Mouse (Mus musculus) frontal cortex, adult (tissue): ENCODE measurements around the gene Tent5b.
"Not testable (repeated sequence)": the region's sequence is repeated elsewhere in the genome, so short reads cannot be mapped to it uniquely, and the experiment has no call there.

Experiments
- ATAC-seq: cut with Nextera tagmentation; 2 replicates; pipeline ENCODE4 v1.9.2; 2017; ENCODE audit warnings: mild to moderate bottlenecking, moderate library complexity, mixed read lengths; ENCODE audit not compliant: low TSS enrichment

The Tent5b gene

GRCm38 (mm10) chr4:133501514-133501913 lies 21.6 kb downstream of the Tent5b start:
- ATAC-seq = no peak

- ATAC-seq = no peak
Observed at GRCm38 (mm10) chr4:133504300-133504699, 24.4 kb downstream of the Tent5b start.

DNA sequence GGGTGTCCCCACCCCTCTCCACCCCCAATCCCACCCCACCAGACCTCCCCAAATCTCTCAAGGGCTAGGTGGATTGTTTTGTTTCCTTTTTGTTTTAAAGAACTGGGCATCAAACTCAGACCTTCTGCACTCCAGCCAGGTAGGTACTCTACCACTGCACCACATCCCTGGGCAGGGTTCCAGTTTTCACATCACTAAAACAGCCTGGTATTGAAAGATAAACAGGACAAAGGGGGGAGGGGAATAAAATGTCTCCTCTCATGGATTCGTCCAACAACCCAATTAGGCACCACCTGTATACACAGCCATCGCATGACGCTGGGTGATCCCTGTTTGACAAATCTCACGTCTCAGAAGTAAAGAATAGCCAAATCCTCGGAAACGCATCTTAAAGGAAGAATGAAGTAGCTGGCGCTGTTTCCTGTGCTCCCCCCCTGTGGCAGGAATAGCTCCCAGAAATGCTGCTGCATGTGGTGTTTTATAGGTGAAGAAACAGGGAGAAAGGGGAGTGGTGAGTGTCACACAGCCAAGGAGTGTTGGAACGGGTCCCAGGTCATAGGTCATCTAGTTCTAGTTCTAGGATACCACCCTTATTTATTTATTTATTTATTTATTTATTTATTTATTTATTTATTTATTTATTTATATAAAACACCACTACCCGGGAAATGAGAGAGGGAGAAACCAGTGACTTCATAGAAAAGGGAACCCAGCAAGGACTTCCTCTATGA lies 25.0 kb downstream of the Tent5b start:
- no peak for ATAC-seq

GRCm38 (mm10) chr4:133506573-133506972 lies 26.6 kb downstream of the Tent5b start:
- ATAC-seq = no peak

DNA sequence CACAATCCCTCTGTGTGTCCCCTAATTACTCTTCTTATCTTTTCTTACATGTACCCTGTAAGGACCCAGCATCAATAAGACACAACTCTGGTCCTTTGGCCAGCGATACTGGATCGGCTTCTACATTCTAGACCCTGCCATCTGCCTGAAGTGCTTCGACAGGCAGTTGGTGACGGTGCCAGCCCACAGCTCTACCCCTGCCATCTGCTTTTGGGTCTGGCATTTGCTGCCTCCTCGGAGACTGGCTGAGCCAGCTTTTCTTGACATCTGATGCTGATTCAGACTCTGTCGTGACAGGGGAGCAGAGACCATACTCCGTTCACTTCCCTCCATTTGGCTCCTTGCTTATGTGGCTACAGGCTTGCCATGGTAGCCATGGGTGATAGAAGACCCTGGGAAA lies 29.1 kb downstream of the Tent5b start:
- ATAC-seq = peak; percentile 56; the same call in 1 of the 2 replicates

GRCm38 (mm10) chr4:133511050-133511449 lies 31.1 kb downstream of the Tent5b start:
- ATAC-seq = no peak

- not testable (repeated sequence) for ATAC-seq
Observed at GRCm38 (mm10) chr4:133512511-133512910, 32.6 kb downstream of the Tent5b start.

- ATAC-seq = peak; percentile 85
Observed at GRCm38 (mm10) chr4:133512972-133513371, 33.0 kb downstream of the Tent5b start.

DNA sequence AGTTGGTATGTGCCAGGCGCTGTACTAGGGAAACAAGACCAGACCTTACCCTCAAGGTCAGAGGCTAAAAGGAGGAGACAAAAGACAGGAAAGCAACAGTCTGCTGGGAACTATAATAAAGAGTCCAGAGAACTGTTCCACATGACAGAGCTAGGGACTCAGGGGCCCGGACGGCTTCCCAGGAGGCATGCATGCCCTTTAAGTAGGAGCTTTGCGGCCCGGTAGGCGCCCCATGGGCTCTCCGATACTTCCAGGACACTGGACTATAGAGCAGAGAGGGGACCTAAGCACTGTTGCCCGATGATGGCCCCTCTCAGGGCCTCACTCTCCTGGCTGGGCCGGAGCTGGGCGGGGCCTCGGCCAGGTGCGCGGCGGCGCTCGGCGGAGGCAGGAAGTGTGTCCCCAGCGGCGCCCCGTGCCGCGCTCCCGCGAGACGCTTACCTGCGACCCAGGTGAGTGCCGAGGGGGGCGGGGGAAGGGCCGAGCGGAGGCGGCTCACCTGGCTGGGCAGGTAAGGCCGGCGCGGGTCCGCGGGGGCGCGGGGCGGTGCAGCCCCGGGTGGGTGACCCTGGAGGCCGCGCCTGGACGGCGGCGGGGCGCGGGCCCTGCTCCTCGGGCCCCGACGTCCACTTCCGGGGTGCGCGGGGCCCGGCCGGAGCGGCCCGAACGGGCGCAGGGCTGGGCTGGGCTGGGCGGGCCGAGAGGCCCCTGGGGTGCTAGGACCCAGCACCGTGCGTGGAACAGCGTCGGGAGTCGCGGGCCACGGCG lies 38.9 kb downstream of the Tent5b start, which contains the start of gene Kdf1:
Gene Kdf1 (plus strand): TSS at position 363 of the 768 bp plus-strand sequence.
- ATAC-seq = no peak

GRCm38 (mm10) chr4:133519369-133519665 lies 39.4 kb downstream of the Tent5b start:
- no peak for ATAC-seq

DNA sequence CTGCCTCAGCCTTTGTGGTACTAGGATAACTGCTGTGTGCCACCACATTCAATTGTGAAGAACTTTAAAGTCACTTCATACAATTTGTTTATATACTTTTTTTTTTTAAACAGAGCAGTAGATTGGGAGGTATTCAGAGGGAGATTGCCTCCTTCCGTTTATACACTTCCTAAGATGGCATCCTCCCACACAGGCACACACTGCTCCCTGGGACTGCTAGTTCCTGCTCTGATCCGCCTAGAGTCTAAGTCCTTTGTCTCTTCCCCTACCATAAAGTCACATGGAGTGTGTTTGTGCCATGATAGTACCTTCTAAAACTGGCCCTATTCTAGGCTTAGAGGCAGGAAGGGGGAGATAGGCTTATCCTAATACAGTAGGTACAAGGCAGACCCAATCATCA lies 41.6 kb downstream of the Tent5b start:
- ATAC-seq = peak; percentile 78; the same call in 1 of the 2 replicates

- ATAC-seq = no peak
Observed at GRCm38 (mm10) chr4:133527788-133528187, 47.9 kb downstream of the Tent5b start.

DNA sequence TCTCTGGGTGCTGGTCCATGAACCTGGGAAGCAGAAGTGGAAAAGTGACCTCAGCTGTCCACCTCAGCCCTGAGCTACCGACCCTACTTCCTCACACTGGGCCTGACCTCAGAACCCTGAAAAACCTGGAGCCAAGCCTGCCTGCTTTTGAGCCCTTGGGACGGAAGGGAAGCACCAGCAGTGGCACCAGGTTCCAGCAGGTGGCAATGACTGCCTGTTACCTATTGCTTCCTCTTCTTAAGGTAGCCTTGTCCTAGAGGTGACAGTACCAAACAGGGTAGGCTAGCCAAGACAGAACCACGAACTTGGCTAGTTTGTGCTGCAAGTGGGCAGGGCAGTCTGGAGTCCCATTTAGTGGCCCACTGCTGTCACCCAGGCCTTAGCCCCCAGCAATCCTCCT lies 52.8 kb downstream of the Tent5b start:
- no peak for ATAC-seq

DNA sequence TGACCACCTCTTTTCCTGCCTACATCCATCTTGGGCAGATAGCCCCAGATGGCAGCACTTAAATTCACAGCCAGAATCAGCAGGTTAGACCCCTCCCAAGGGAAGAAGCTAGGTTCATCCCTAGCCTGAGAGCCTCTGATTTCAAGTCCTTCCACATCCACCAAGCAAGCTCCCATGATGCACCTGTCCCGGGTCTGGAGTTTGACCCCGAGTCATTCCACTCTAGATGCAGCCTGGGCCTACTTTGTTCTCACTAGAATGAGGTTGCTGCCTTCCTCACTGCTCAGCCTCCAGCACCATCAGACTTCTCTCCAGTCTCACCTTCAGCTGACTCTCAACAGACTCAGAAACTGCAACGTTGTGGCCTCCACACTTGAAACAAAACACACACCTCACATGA lies 56.1 kb downstream of the Tent5b start:
- no peak for ATAC-seq

GRCm38 (mm10) chr4:133536652-133537051 lies 56.7 kb downstream of the Tent5b start:
- no peak for ATAC-seq
